Mouse (Mus musculus): ENCODE data around the gene St6galnac3.

Gene St6galnac3

GRCm38 (mm10) chr3:153222611-153223402 is 502.2 kb downstream of the St6galnac3 start:
- DNase-seq (ENCODE audit: low spot score), result no peak

GRCm38 (mm10) chr3:153219391-153219790 is 505.6 kb downstream of the St6galnac3 start:
- no peak for DNase-seq (ENCODE audit: low spot score)

GRCm38 (mm10) chr3:153208186-153208585 is 516.8 kb downstream of the St6galnac3 start:
- DNase-seq (ENCODE audit: low spot score), result no peak

GRCm38 (mm10) chr3:153204046-153204445 is 520.9 kb downstream of the St6galnac3 start:
- DNase-seq (ENCODE audit: low spot score), result no peak

GRCm38 (mm10) chr3:153201835-153202234 is 523.1 kb downstream of the St6galnac3 start:
- DNase-seq (ENCODE audit: low spot score), result no peak

- no peak for DNase-seq (ENCODE audit: low spot score)
Observed at GRCm38 (mm10) chr3:153200801-153201200, 524.2 kb downstream of the St6galnac3 start.

- DNase-seq (ENCODE audit: low spot score), result no peak
Observed at GRCm38 (mm10) chr3:153200076-153200475, 524.9 kb downstream of the St6galnac3 start.

- no peak for DNase-seq (ENCODE audit: low spot score)
Observed at GRCm38 (mm10) chr3:153199251-153199650, 525.7 kb downstream of the St6galnac3 start.

- no peak for DNase-seq (ENCODE audit: low spot score)
Observed at GRCm38 (mm10) chr3:153198514-153198913, 526.5 kb downstream of the St6galnac3 start.

- no peak for DNase-seq (ENCODE audit: low spot score)
Observed at GRCm38 (mm10) chr3:153193025-153193424, 531.9 kb downstream of the St6galnac3 start.

GRCm38 (mm10) chr3:153190742-153191141 is 534.2 kb downstream of the St6galnac3 start:
- DNase-seq (ENCODE audit: low spot score), result no peak

GRCm38 (mm10) chr3:153189685-153190467 is 535.1 kb downstream of the St6galnac3 start:
- no peak for DNase-seq (ENCODE audit: low spot score)

- no peak for DNase-seq (ENCODE audit: low spot score)
Observed at GRCm38 (mm10) chr3:153188224-153188623, 536.8 kb downstream of the St6galnac3 start.

GRCm38 (mm10) chr3:153185117-153185516 is 539.9 kb downstream of the St6galnac3 start:
- DNase-seq (ENCODE audit: low spot score), result no peak

- no peak for DNase-seq (ENCODE audit: low spot score)
Observed at GRCm38 (mm10) chr3:153181242-153181641, 543.7 kb downstream of the St6galnac3 start.

- no peak for DNase-seq (ENCODE audit: low spot score)
Observed at GRCm38 (mm10) chr3:153176749-153177148, 548.2 kb downstream of the St6galnac3 start.

GRCm38 (mm10) chr3:153176325-153176724 is 548.6 kb downstream of the St6galnac3 start:
- no peak for DNase-seq (ENCODE audit: low spot score)

GRCm38 (mm10) chr3:153174336-153175033 is 550.5 kb downstream of the St6galnac3 start:
- no peak for DNase-seq (ENCODE audit: low spot score)

- DNase-seq (ENCODE audit: low spot score), result no peak
Observed at GRCm38 (mm10) chr3:153173567-153173966, 551.4 kb downstream of the St6galnac3 start.

GRCm38 (mm10) chr3:153170146-153170545 is 554.8 kb downstream of the St6galnac3 start:
- DNase-seq (ENCODE audit: low spot score), result no peak

GRCm38 (mm10) chr3:153169744-153170143 is 555.2 kb downstream of the St6galnac3 start:
- no peak for DNase-seq (ENCODE audit: low spot score)

GRCm38 (mm10) chr3:153161676-153162075 is 563.3 kb downstream of the St6galnac3 start:
- DNase-seq (ENCODE audit: low spot score), result peak; percentile 60

All from MN1 (cell line).